In the genomic region with DNA sequence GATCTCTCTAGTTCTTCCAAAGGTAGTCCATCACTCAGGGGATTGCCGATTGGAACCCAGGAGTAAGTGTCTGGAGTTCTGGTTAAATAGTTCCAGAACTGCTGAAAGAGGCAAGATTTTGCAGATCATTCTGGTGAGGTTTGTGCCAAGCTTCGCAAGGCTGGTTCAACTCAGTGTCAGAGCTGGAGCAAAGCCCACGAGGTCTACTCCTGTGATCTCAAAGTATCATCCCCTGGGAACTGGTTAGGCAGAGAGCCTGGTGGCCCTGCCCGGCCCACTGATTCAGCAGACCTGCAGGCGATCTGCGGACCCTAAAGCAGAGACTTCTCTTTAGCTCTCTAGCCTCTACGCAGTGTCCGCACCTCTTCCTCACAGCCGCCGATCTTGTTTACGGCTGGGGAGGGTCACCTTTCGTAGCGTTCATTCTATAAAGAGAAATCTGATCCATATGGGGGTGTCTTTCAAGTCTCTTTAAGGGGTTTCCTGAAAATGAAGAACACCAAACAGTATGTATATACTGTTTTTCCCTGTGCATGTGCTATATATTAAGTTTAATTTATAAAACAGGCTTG, we compare ENCODE assay signal across 11 mouse cellular contexts. TPM values are rescaled to one million over a fixed set of nuclear protein-coding genes. Genes with fewer than 3 reads are reported as not detected.
A peak's percentile ranks its signal among the peaks of the same experiment; 100 is the strongest.
DNase-seq lines count a peak whose midpoint lies in the region; ATAC-seq lines count a peak whose summit lies in the region.
"Had no signal": no experiment of that assay in that cellular context is flagged by ENCODE, and none has a peak within 500 bp of the region (broad histone marks: within the 10 kb centered on the region; RNA-seq: fewer than 3 reads in every experiment).

No protein-coding gene starts in this region.

- peak; percentile 41 to 71 for DNase-seq in adrenal gland, adult (ENCODE audit: inconsistent age in 2 of 2, low spot score in 1 of 2)
- no peak for DNase-seq in adrenal gland, adult 8-10 months
- peak; percentile 31 for DNase-seq in ovary, adult 18-20 months (ENCODE audit: low spot score)
- DNase-seq in ovary, postnatal 10 days (ENCODE audit: low spot score) = no peak
- peak; percentile 83 to 89 for DNase-seq in kidney, postnatal 25 days
- DNase-seq in testis, postnatal 14 days (ENCODE audit: low spot score) = peak; percentile 34
- DNase-seq in retina, postnatal 1 day = no peak
- DNase-seq: cerebellum, postnatal 25 days; lung, postnatal 14 days had no signal

- no peak for ATAC-seq in granulocyte monocyte progenitor cell, adult 5-6 weeks (replicated peaks; ENCODE audit: poor library complexity, severe bottlenecking)
- ATAC-seq: midbrain, embryonic 15.5 days had no signal

RNA-seq across cellular contexts. Expression of a gene that starts 10.8 kb away (rescaled TPM):
- total RNA-seq in adrenal gland, adult 8-10 months (2022) = 10 to 100 TPM; 14.0 to 23.9 (median 18.3) TPM
- not detected in 2 replicates for total RNA-seq in granulocyte monocyte progenitor cell, adult 5-6 weeks (2014; fragmentation: Nextera tagmentation)
- total RNA-seq in granulocyte monocyte progenitor cell, adult 5-6 weeks (2017) = not detected in 2 replicates

Comparison
In these comparisons a context has a peak if more than half of its experiments do, and no peak if none do; other contexts are left out.
1. DNase-seq: peak in adrenal gland, adult (2 of 2), ovary, adult 18-20 months (single experiment), kidney, postnatal 25 days (2 of 2) and testis, postnatal 14 days (single experiment); none in adrenal gland, adult 8-10 months (single experiment), ovary, postnatal 10 days (single experiment) and retina, postnatal 1 day (single experiment).
2. RNA of a gene that starts 10.8 kb away (total RNA-seq): 14.0 to 23.9 TPM in adrenal gland, adult 8-10 months; not detected in granulocyte monocyte progenitor cell, adult 5-6 weeks; every median in the first group is over 10 times any median in the second.